Mouse (Mus musculus) spleen, adult 2 months (tissue): ENCODE data around the gene Eya3. TPM values are rescaled to one million over a fixed set of nuclear protein-coding genes. Genes with fewer than 3 reads are reported as not detected.
"Not testable (repeated sequence)": the region's sequence is repeated elsewhere in the genome, so short reads cannot be mapped to it uniquely, and the experiment has no call there.

Experiments
- DNase-seq, 2 experiments: peaks; one replicate each; pipeline versions ENCODE4 v3.0.0 to v3.0.0-alpha.2; 2012 to 2021; ENCODE audit warnings: low spot score in 2 of 2, low read depth in 1 of 2
- H3K27ac ChIP-seq: fragments of 200-500 bp; 2 replicates; pipeline ENCODE4 v1.5.1; 2012; ENCODE audit warnings: low read length, inconsistent platforms; ENCODE audit not compliant: insufficient read depth
- H3K27me3 ChIP-seq: fragments of 200-500 bp; 2 replicates; pipeline ENCODE4 v1.6.1; 2012; ENCODE audit warnings: mild to moderate bottlenecking, moderate library complexity, low read length, inconsistent platforms; ENCODE audit not compliant: control insufficient read depth, insufficient read depth
- H3K36me3 ChIP-seq: fragments of 200-500 bp; 2 replicates; pipeline ENCODE4 v1.6.1; 2012; ENCODE audit warnings: mild to moderate bottlenecking, low read length, inconsistent platforms; ENCODE audit not compliant: control insufficient read depth, insufficient read depth
- H3K4me1 ChIP-seq: fragments of 200-500 bp; 2 replicates; pipeline ENCODE4 v1.6.1; 2011; ENCODE audit warnings: inconsistent platforms; ENCODE audit not compliant: control insufficient read depth, insufficient read depth, insufficient read length
- H3K4me3 ChIP-seq: fragments of 200-500 bp; 2 replicates; pipeline ENCODE4 v1.5.1; 2011; ENCODE audit warnings: mild to moderate bottlenecking, inconsistent platforms; ENCODE audit not compliant: insufficient read depth, insufficient read length; ENCODE audit errors: extremely low read depth
- CTCF ChIP-seq: fragments of 200-500 bp; IDR thresholded peaks from 2 replicates; pipeline ENCODE4 v1.5.1; 2011; ENCODE audit warnings: mild to moderate bottlenecking, inconsistent platforms; ENCODE audit not compliant: insufficient read depth, insufficient read length, insufficient replicate concordance; ENCODE audit errors: extremely low read depth
- POLR2A ChIP-seq: fragments of 200-500 bp; IDR thresholded peaks from 2 replicates; pipeline ENCODE4 v1.6.1; 2011; ENCODE audit warnings: low read depth, low read length, inconsistent platforms
- whole genome bisulfite sequencing: fragments of 180-500 bp; shearing (Covaris S2); methylation state at CpG from one replicate; pipeline ENCODE4 v1.1.7; 2018; 5-methylcytosine and 5-hydroxymethylcytosine counted together
- polyA plus RNA-seq: library from polyadenylated mRNA; depleted of rRNA; stranded (reverse); fragments of >200 nt; gene quantifications from 2 replicates; pipeline ENCODE4 v1.2.3, GENCODE M21; 2012

The Eya3 gene
- polyA plus RNA-seq, 1 experiment, result 22.0 TPM

DNA sequence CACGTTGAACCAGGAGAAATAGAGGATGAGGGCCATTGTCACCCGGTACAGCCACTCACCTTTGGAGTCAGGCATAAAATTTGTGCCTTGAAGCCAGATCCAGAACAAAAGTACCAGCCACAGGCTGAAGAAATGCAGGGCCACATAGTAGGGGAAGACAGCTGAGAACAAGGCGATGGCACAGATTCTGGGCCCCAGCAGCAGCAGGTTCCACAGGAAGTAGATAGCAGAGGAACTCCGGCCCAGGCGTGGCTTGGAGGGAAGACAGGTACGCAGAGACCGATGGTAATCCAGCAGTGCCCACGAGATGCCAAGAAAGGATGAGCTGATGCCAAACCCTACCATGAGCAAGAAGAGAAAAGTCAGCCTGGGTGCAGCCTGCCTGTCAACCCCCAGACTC lies 89.4 kb downstream of the Eya3 start:
- Histone ChIP-seq H3K4me3 (no peak overlapping the region), H3K27ac (no peak overlapping the region), H3K36me3 (peaks cover 6% of the 10 kb centered on the region), H3K27me3 (no peaks in the 10 kb centered on the region), H3K4me1 (peaks cover 5% of the 10 kb centered on the region; the same call in 1 of the 2 replicates)
- 60% methylated on average over 8 of the region's 8 CpGs for WGBS
- TF ChIP-seq POLR2A (no peak), CTCF (no peak)
- DNase-seq, result no peak

DNA sequence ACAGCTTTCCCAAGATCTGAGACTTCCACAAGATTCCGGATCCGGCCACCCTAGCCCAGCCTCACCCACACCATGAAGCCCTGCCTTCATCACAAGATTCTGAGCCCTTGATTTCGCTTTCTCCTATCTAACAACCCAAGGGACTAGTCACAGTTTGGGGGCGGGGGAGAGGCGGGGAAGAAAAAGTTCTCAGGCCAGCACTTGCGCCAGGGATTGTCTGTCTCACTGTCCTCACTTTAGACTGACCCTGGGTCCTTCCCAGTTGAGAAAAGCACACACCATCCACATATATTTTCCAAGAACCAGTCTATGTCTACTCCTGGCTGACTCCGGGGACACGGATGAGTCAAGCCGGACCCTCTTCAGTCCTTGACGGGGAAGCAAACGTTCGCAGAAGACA lies 92.8 kb downstream of the Eya3 start:
- no peak for DNase-seq
- WGBS, result 44% methylated on average over 12 of the region's 12 CpGs
- Histone ChIP-seq H3K27ac (no peak overlapping the region), H3K27me3 (no peaks in the 10 kb centered on the region), H3K36me3 (peaks cover 5% of the 10 kb centered on the region), H3K4me1 (peaks cover 5% of the 10 kb centered on the region; the same call in 1 of the 2 replicates), H3K4me3 (peak overlapping the region; percentile 71; the same call in 1 of the 2 replicates)
- TF ChIP-seq POLR2A (no peak), CTCF (no peak)

DNA sequence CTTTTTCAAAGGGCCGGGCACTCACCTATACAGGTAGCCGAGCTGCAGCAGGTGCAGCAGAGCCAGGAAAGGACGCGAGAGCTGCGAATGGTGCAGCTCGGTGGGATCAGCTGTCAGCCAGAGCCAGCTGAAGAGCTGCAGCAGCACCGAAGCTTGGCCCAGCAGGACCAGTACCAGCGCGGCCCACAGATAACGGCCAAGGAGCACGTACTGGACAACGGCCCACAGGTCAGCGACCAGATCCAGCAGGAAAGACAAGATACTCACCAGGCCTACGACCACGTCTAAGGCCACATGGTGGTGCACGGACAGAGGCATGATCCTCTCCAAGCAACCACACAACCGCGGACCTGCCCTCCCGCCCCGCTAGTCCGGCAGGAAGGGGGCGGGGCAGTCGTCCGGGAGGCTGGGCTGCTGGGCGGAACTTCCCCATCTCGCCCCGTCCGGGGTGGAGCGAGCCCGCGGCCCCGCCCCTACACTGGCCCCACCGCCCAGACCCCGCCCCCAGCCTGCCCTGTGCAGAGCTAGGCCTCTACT lies 93.4 kb downstream of the Eya3 start, which contains the start of gene Xkr8:
Gene Xkr8, minus strand, starts transcription at position 399 of the 537 bp plus-strand sequence.
- H3K27ac ChIP-seq, result no peak within 1 kb of the TSS
- TF ChIP-seq CTCF (no peak), POLR2A (no peak; the same call in 1 of the 2 replicates)

DNA sequence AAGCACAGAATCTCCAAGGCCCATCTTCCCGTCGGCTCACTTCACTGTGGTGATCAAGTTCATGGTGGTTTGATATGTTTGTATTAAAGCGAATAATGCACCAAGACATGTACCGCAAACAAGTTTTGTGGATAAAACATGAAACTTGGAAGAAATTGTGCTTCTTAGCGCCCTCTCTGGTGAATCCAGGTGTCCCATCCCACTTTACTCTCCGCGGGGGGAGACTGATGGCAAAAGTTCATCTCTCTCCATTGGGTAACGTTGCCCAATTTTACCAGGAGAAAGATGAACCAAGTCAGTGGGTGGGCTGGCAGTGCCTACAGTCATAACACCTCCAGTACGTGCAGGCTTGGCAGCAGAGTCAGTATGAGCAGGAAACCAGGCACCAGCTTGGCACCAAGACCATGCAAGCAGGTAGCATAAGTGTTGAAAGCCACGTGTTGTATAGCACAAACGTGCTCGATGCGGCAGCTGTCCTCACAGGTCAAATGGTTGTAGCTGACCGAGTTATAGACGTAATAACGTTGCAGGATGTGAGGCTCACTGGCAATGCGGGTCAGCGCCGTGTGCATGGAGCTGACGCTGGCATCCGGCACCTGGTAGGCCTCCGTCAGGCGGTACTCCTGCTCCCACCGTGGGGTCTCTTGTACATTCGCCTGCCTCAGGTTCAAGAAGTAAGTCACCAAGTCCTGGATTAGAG lies 94.4 kb downstream of the Eya3 start:
- Histone ChIP-seq H3K36me3 (no peaks in the 10 kb centered on the region), H3K27ac (no peak overlapping the region), H3K4me3 (no peak overlapping the region), H3K27me3 (no peaks in the 10 kb centered on the region), H3K4me1 (peaks cover 5% of the 10 kb centered on the region; the same call in 1 of the 2 replicates)
- WGBS, result 96% methylated on average over 25 of the region's 25 CpGs
- no peak for DNase-seq
- TF ChIP-seq CTCF (no peak), POLR2A (no peak)

More for the DNA sequence above, 93.4 kb downstream of the Eya3 start, which contains the start of gene Xkr8:
- WGBS, result 2% methylated on average over 34 of the region's 34 CpGs
- Histone ChIP-seq H3K4me3 (peak within 1 kb of the TSS; percentile 71), H3K4me1 (peaks cover 5% of the 10 kb centered on the region; the same call in 1 of the 2 replicates), H3K27me3 (no peaks in the 10 kb centered on the region), H3K36me3 (peaks cover 4% of the 10 kb centered on the region)
- DNase-seq, result peak; percentile 59 to 94

GRCm38 (mm10) chr4:132734766-132735165 lies 96.0 kb downstream of the Eya3 start:
- DNase-seq, result no peak
- no peak overlapping the region for H3K27ac ChIP-seq
- no peak overlapping the region for H3K4me3 ChIP-seq
- H3K36me3 ChIP-seq, result no peaks in the 10 kb centered on the region
- no peaks in the 10 kb centered on the region for H3K27me3 ChIP-seq
- H3K4me1 ChIP-seq, result peaks cover 5% of the 10 kb centered on the region; the same call in 1 of the 2 replicates
- WGBS, result 96% methylated on average over 2 of the region's 2 CpGs
- no peak for TF ChIP-seq POLR2A
- TF ChIP-seq CTCF, result no peak

GRCm38 (mm10) chr4:132735389-132735788 lies 96.6 kb downstream of the Eya3 start:
- 86% methylated on average over 2 of the region's 2 CpGs for WGBS

GRCm38 (mm10) chr4:132735894-132736293 lies 97.1 kb downstream of the Eya3 start:
- no peak for TF ChIP-seq POLR2A
- DNase-seq, result no peak
- 67% methylated on average over 3 of the region's 3 CpGs for WGBS

More at GRCm38 (mm10) chr4:132735389-132735788, 96.6 kb downstream of the Eya3 start:
- H3K4me3 ChIP-seq, result no peak overlapping the region
- no peaks in the 10 kb centered on the region for H3K36me3 ChIP-seq
- no peaks in the 10 kb centered on the region for H3K27me3 ChIP-seq
- H3K27ac ChIP-seq, result no peak overlapping the region
- peaks cover 5% of the 10 kb centered on the region; the same call in 1 of the 2 replicates for H3K4me1 ChIP-seq
- TF ChIP-seq POLR2A (no peak), CTCF (no peak)
- DNase-seq, result no peak

DNA sequence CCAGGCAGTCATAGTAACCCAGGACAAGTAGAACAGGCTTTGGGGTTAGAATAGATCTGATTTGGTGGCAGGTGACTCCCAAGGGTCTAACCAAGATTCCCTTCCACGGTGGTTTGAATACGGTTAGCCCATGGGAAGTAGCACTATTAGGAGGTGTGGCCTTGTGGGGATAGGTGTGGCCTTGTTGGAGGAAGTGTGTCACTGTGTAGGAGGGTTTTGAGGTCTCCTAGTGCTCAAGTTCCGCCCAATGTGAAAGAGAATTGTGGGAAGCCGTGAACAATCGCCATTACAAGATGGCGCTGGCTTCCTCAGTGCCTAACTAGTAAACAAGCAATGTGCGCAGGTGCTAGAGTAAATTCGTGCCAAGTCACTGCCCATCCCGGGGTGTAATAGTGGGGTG lies 98.4 kb downstream of the Eya3 start:
- not testable (repeated sequence) for H3K36me3 ChIP-seq
- 88% methylated on average over 9 of the region's 9 CpGs for WGBS

More at GRCm38 (mm10) chr4:132735894-132736293, 97.1 kb downstream of the Eya3 start:
- H3K36me3 ChIP-seq, result no peaks in the 10 kb centered on the region
- H3K27me3 ChIP-seq, result no peaks in the 10 kb centered on the region
- peaks cover 5% of the 10 kb centered on the region; the same call in 1 of the 2 replicates for H3K4me1 ChIP-seq
- no peak overlapping the region for H3K27ac ChIP-seq
- no peak overlapping the region for H3K4me3 ChIP-seq

More for the DNA sequence above, 98.4 kb downstream of the Eya3 start:
- not testable (repeated sequence) for H3K27ac ChIP-seq, H3K27me3 ChIP-seq, DNase-seq, H3K4me1 ChIP-seq, H3K4me3 ChIP-seq
